Mouse (Mus musculus): ENCODE measurements around the gene Ccr6.

Gene Ccr6

DNA sequence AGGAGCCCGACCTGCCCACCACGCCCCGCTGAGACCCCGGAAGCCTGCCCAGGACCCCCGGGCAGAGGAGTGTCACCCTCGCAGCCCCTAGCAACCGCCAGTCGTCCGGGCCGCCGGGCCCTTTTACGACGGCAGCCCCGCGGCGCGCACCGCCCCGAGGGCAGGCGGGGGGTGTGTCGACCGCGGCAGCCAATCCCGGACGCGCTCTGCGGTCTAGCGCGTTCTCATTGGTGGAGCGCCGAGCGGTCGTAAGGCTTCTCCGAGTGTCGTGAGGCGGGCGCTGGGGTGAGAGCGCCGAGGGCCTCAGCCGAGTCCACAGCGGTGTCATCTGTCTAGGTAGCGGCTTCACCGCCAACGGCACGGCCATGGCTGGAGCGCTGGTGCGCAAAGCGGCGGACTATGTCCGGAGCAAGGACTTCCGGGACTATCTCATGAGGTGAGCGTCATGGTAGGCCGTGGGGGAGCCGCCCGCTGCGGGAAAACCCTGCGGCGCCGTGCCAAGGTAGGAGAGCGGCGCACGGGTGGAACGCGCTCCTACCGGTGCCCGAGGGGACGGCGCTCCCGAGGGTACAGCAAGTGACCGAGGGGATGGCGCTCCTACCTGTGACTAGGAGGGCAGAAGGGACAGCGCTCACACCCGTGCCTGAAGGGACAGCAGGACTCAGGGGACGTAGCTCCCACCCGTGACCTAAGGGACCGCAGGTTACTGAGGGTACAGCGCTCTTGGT, 47.8 kb downstream of the Ccr6 start:
- DNase-seq (ENCODE audit: low spot score in 2 of 2): peak; percentile 94

DNA sequence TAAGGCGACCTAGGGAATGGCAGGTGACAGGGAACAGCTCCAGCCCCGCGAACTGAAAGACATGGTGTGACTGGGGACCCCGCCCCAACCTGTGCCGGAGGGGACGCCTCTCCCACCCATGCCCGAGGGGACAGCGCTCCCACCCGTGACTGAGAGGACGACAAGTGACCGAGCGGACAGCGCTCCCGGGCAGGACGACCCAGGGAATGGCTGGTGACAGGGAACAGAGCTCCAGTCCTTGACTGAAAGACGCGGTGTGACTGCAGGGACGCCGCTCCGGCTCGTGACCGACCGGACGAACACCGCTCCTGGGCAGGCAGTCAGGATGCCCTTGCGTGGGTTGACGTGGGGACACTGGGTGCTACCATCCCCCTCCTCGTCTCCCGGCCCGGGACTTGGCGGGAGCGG, 48.4 kb downstream of the Ccr6 start:
- peak in 1 of 2 experiments; percentile 19 for DNase-seq (ENCODE audit: low spot score in 2 of 2)

DNA sequence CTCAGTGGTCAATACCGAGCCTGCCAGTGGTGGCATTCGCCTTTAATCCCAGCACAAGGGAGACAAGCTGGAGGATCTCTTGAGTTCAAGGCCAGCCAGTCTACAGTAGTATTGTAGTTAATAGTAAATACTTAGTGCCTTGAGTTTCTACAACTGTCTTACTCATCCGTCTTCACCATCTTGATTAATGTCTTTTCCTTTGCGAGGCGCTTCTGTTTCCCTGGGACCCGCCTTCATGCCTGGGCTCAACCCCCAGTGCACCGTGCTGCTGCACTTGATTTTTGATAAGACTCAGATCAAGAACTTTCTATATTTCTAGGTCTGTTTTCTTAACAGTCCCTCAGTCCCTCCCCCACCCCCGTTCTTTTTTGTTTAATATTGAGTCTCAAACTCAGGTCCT, 49.2 kb downstream of the Ccr6 start:
- no peak for DNase-seq (ENCODE audit: low spot score in 2 of 2)

DNA sequence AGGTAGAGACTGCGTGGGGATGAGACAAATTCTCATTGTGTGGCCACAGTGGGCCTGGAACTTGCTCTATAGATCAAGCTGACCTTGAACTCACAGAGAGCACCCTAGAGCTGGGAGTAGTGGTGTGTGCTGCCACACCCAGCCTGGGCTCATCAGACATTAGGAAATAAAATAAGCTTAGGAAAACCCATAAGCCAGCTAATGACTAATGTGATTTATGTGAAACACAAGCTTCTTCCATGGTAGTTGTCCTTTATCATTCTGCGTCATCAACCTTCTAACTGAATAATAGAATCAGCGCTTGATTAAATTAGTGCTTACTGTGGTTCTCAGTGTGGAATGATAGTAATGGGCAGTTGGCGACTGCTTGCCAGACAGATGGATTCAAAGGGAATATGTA, 51.1 kb downstream of the Ccr6 start:
- DNase-seq (ENCODE audit: low spot score in 2 of 2): no peak

DNA sequence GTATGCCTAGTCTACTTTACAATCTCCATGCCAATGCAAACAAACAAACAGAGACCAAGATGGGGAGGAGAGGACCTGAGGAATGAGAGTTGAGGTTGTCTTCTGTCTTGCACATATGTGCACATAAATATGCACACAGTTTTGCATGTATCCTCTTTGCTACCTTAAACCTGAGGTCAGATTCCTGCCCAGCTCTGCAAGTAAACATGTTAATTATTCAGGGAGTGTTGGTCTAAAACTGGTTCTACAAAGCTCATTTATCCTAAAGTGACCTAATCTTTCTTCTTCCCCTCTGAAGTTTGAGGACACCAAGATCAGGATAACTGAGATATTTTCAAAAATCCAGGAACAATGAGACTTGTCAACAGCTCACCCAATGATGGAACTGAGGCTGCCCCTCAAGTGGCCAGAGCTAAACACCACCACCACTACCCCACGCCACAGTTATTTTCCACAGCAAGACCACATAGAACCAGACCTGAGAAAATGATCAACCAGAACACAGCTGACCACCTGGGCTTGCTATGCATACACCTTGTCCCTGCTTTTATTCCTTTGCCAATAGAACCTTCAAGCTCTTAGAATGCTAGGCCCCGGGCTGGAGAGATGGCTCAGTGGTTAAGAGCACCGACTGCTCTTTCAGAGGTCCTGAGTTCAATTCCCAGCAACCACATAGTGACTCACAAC, 54.3 kb downstream of the Ccr6 start:
- DNase-seq (ENCODE audit: low spot score in 2 of 2): no peak

DNA sequence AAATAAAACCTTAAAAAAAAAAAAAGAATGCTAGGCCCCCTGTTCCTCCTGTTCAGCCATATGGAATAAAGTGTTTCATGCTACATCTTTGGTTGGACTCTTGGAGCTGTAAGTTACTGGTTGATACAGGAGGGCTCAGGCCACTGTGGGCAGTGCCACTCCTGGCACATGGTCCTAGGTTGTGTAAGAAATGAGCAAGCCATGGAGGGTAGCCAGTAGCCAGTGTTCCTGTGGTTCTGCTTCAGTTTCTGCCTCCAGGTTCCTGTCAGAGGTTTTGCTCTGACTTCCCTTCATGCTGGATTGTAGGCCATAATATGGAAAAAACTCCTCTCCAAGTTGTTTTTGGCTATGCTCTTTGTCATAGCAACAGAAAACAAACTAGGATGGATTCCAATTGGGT, 54.9 kb downstream of the Ccr6 start:
- no peak for DNase-seq (ENCODE audit: low spot score in 2 of 2)

DNA sequence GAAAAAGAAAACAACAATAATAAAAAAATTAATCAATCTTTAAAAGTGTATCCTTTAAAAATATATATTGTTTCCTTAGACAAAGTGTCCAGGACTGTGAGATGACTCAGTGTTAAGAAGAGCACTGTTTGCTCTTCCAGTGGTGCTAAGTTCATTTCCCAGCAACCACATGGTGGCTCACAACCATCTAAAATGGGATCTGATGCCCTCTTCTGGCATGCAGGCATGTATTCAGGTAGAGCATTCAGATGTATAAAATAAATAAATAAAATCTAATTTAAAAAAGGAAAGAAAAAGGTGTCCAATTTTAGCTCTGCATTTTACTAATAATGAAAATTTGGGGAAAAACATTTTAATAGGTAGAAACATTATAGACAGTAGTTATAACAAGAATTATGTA, 60.0 kb downstream of the Ccr6 start:
- DNase-seq (ENCODE audit: low spot score in 2 of 2): no peak

DNA sequence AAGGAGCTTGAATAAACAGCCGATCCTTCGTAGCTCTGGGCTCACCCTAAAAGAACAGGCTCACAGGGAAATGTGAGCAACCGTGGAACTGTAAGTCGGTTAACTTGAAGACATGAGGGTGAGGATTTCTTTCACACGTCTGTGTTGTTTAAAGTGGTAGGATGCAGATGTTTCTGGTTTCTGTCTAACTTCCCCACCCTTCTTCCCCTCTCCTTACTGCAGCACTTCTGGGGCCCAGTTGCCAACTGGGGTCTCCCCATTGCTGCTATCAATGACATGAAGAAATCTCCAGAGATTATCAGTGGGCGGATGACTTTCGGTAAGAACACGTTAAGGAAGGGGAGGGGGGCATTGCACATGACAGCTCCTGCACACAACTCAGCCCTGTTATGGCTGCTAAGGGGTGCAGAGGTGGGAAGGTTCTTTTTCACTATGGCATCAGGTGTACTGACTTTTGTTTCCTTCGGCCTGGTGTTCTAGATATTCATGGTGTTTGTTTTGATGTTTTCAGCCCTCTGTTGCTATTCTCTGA, 60.5 kb downstream of the Ccr6 start:
- DNase-seq (ENCODE audit: low spot score in 2 of 2): no peak

DNA sequence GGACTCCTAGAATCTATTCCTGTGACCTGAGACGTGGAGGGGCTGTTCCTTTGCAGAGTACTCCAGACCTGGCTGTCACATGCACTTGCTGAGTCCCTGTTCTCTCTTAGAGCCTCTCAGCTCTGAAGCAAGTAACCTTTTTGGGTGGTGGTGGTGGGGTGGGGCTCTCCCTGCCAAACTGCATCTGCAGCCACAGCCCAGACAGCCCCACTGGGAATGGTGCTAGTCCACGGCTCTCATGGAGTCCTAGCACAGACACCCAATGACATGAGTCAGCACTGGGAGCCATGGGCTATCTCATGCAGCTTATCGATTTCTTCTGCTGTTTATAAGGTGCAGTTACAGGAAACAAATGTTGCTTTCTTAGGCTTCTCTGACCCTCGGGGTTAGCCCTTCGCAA, 61.9 kb downstream of the Ccr6 start:
- DNase-seq (ENCODE audit: low spot score in 2 of 2): no peak

DNA sequence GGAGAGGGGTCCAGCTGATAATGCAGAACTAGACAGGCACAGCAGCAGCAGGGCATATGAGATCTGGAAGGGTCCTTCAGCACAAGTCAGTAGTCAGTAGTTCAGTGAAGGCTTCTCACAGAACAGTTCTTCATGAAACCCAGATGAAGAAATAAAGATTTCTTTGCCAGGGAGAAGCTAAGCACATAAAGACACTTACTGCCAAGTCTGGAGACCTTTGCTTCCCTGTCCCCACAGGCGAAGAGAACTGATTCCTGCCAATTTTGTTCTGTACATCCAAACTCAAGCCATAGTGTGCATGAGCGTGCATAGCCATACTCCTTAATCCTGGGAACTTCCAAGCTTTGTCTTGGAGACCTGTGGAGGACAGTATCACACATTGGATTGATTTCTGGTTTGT, 62.4 kb downstream of the Ccr6 start:
- DNase-seq (ENCODE audit: low spot score in 2 of 2): no peak

DNA sequence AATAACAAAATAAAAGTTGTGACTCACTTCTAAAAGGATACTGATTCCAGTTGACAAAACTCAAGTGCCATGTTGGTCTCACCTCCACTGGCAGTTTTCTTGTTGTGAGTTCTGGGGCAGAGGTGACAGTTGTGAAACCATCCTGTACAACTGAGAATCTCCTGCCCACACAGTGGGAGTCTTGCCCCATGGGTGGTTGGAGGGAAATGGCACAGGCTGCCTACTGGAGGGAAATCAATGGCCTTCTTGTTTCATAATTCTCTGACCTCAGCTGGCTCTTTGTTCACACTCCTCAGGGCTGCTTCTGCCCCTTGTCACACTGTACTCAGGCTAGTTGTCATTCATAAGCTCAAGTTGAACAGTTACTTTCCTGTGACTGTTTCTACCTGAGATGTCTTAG, 63.7 kb downstream of the Ccr6 start:
- DNase-seq (ENCODE audit: low spot score in 2 of 2): no peak

DNA sequence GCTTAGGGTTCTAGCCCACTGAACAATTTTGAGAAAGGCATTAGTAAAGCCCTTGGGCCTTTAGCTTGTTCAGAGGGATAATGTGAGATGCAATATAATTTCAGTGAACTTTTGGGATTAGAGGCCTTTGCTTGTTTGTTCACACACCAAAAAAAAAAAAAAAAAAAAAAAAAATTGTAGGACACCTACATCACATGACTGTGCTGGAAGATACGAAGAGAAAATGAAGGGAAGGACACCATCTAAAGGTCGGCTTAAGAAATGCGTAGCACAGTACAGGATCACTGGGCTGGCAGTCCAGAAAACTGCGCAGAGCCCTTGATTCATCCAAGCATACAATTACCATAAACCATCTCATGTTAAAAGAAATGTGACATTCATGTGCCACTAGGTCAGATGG, 65.7 kb downstream of the Ccr6 start:
- DNase-seq (ENCODE audit: low spot score in 2 of 2): no peak

DNA sequence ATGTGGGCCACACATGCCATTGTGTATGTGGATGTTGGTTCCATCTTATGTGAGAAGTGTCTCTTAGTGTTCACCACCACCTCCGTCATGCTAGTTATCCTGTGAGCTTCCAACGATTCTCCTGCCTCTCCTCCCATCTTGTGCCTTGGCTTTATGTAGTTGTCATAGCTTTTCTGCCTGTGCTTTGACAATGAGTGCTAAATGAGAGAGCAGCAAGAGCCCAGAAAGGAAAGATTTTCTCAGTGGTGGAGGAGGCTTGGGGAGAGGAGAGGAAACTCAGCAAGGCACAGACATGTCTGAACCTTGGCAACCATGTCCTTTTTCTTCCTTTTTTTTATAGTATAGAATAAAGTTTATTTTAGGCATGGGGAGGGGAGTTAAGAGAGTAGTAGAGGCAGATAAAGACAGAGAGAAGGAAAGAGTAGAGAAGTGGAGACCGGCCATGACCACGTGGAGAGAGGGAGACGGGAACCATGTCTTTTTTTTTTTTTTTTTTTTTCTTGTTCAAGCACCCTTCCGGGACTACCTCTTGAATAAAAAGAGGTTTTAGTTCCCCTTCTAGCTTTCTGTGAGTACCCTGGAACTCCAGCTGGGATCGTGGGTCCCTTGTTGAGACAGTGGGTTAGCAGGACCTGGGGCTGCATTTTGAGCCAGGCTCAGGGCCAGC, 67.1 kb downstream of the Ccr6 start:
- DNase-seq (ENCODE audit: low spot score in 2 of 2): no peak

DNA sequence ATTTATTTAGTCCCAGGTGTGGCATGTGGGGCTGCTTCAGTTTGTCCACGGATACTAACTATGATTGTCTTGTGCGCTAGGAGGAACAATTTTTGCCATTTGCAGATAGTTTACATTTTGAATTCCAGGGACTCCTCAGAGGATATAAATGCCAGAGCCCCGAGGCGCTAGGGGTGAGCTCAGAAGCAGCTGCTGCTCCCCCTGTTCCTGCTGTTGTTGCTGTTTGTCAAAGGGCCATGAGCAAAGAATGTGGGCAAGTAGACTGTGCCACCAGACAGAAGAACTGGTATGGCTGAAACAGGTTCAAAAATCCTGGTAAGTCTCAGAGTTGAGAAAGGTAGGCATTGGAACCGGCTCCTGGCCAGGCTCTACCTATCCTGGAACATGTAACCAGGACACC, 67.8 kb downstream of the Ccr6 start:
- no peak for DNase-seq (ENCODE audit: low spot score in 2 of 2)

DNA sequence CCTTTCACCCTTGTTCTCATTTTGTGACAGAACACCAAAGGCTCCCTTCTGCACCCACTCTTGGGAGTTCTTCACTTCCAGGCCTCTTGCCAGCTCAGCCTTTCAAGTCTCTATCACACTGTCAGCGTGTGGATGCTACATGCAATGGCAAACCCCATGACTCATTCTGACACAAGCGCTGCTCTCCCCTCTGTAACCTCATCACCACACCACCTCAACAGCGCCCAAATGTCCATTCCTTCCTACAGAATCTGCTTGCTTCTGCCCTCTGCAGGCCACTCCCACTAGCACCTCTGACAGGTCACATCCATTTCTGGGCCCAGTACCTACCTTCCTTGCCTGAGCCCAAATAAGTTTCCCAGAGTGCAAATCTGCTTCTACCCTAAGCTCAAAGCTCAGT, 70.0 kb downstream of the Ccr6 start:
- DNase-seq (ENCODE audit: low spot score in 2 of 2): peak; percentile 42 to 56
